Mouse (Mus musculus) MEL-GATA-1-ER (cell line): ENCODE measurements around the gene 1600002K03Rik.
"Not testable (repeated sequence)": the region's sequence is repeated elsewhere in the genome, so short reads cannot be mapped to it uniquely, and the experiment has no call there.

Experiments used
- DNase-seq: peaks from one replicate; pipeline ENCODE4 v3.0.0-alpha.2; 2012; ENCODE audit warnings: low read depth; ENCODE audit errors: extremely low read depth

Gene 1600002K03Rik

GRCm38 (mm10) chr10:80166136-80166535 lies 6.6 kb upstream of the 1600002K03Rik start:
- DNase-seq: not testable (repeated sequence)

GRCm38 (mm10) chr10:80167460-80168037 lies 5.2 kb upstream of the 1600002K03Rik start:
- DNase-seq: peak; percentile 90

GRCm38 (mm10) chr10:80168038-80168661 lies 4.6 kb upstream of the 1600002K03Rik start:
- DNase-seq: peak; percentile 83

GRCm38 (mm10) chr10:80169070-80169469 lies 3.7 kb upstream of the 1600002K03Rik start:
- no peak for DNase-seq

- no peak for DNase-seq
Observed at GRCm38 (mm10) chr10:80169651-80170050, 3.1 kb upstream of the 1600002K03Rik start.

GRCm38 (mm10) chr10:80170052-80170451 lies 2.7 kb upstream of the 1600002K03Rik start:
- no peak for DNase-seq

GRCm38 (mm10) chr10:80170601-80171021 lies 2.1 kb upstream of the 1600002K03Rik start:
- no peak for DNase-seq

- no peak for DNase-seq
Observed at GRCm38 (mm10) chr10:80171252-80171651, 1.5 kb upstream of the 1600002K03Rik start.

- no peak for DNase-seq
Observed at GRCm38 (mm10) chr10:80171760-80172526, 801 bp upstream of the 1600002K03Rik start.

- DNase-seq: no peak
Observed at GRCm38 (mm10) chr10:80173358-80173757, 614 bp downstream of the 1600002K03Rik start.

- DNase-seq: no peak
Observed at GRCm38 (mm10) chr10:80173955-80174640, 1.4 kb downstream of the 1600002K03Rik start.

GRCm38 (mm10) chr10:80174705-80175104 lies 2.0 kb downstream of the 1600002K03Rik start:
- DNase-seq: no peak

GRCm38 (mm10) chr10:80175536-80176269 lies 3.0 kb downstream of the 1600002K03Rik start:
- DNase-seq: no peak

- DNase-seq: no peak
Observed at GRCm38 (mm10) chr10:80176270-80176834, 3.6 kb downstream of the 1600002K03Rik start.

GRCm38 (mm10) chr10:80177441-80178279 lies 4.9 kb downstream of the 1600002K03Rik start:
- DNase-seq: no peak

GRCm38 (mm10) chr10:80179068-80180051 lies 6.6 kb downstream of the 1600002K03Rik start, which contains the start of gene Efna2:
Gene Efna2, plus strand, starts transcription at chr10:80179482.
- no peak for DNase-seq

GRCm38 (mm10) chr10:80180288-80180687 lies 7.5 kb downstream of the 1600002K03Rik start:
- DNase-seq: no peak

- no peak for DNase-seq
Observed at GRCm38 (mm10) chr10:80180823-80181222, 8.1 kb downstream of the 1600002K03Rik start.

GRCm38 (mm10) chr10:80182547-80182946 lies 9.8 kb downstream of the 1600002K03Rik start:
- DNase-seq: no peak
